Mouse (Mus musculus) WW6 (cell line): ENCODE measurements around the gene Rpl13a.
"Not testable (repeated sequence)": the region's sequence is repeated elsewhere in the genome, so short reads cannot be mapped to it uniquely, and the experiment has no call there.

Experiments used
- DNase-seq: peaks from one replicate; pipeline ENCODE4 v3.0.0-alpha.2; 2013; ENCODE audit warnings: low read depth, low spot score

Rpl13a gene

DNA sequence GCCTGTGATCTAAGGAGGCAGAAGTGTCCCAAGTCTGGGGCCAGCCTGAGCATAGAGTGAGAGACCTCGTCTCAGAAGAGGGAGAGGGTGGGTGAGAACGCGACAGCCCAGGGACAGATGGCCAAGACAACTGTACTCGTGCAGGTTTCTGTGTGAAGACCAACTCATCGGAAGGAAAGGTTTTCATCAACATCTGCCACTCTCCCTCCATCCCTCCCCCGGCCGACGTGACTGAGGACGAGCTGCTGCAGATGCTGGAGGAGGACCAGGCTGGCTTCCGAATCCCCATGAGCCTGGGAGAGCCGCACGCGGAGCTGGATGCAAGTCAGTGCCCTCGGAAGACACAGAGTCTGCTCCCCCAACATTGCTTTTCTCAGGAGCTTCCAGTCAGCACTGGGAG, 28.9 kb upstream of the Rpl13a start:
- DNase-seq: no peak

DNA sequence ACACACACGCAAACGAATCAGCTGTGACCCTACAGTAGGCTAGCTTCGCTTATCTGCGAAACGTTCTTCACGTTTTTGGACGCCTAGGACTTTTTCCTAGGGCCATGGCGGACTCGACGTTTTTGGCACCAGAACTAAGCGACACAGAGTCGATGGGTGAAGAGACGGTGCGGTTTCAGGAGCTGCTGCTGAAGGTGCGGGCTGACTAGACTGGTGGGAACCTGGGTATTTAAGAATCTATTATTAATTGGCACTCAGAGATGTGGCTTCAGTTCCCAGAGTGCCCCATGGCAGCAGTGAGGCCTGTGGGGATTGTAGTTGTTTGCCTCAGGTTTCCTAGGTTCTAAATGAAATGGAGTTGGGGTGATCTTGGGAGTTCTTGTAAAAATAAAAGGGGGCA, 27.6 kb upstream of the Rpl13a start:
- no peak for DNase-seq

DNA sequence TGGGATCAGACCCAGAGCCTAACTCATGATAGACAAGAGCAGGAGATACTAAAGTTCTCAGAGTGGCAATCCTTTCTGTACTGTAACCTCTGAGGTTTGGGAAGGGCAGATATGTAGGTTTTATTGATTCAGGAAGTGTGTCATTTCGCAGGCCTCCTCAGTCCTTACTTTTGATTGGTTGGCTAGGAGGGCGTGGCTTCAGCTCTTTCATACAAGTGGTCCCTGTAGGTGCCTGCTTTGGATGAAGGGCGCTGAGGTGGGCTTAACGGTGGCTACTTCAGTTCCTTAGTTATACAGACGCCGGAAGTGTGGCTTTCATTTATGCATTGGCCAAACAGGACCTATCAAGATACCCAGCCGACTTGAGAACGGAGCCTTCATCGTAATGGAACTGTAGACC, 27.0 kb upstream of the Rpl13a start:
- no peak for DNase-seq

DNA sequence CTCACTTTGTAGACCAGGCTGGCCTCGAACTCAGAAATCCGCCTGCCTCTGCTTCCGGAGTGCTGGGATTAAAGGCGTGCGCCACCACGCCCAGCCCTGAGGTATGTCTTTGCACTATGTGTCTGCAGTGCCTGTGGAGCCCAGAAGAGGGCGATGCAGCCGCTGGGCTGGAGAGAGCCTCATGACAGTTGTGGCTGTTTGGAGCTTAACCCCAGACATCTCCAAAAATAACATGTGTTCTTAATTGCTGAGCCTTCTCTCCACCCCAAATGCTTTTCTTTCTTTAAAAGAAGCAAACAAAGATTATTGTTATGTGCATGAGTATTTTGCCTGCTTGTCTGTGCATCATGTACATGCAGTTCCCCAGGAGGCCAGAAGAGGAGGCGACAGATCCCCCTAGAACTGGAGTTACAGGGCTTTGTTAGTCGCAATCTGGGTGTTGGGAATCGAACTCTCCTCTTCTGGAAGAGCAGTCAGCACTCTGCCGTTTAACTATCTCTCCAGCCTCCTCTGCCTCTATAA, 26.5 kb upstream of the Rpl13a start:
- DNase-seq: peak; percentile 67

DNA sequence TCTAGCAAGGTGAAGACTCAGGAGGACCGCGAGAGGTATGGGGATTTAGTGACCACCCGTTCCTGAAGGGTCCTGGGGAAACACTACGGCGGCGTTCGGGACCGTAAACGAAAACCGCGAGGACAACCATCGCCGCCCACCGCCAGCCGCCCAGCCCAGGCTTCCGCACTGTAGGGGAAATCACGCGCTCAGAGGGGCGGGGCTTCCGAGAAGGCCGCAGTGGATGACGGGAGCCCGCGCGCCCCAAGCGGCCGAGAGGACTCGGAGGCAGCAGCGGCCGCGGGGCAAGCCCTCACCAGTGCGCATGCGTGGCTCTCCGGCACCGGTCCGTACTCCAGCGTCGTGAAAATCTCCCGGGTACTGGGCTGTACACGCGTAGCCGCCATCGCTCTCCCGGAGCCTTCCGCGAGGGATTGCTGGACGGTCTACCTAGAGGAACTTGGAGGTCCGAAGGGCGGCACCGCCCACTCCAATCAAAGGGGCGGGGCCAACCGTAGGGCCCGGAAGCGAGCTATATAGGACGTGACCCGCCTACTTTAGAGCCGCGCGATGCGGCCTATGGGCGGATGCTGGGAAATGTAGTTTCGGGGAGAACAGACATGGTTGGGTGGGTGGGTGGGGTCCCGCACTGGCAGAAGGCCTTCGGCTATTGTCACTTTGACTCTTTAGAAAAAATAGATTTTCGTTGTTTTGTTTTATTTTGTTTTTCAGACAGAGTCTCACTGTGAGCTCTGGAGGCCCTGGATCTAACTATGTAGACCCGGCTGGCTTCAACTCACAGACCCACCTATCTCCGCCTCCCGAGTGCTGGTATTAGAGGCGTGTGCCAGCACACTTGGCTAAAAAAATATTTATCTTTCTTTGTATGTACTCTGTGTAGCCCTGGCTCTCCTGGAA, 25.8 kb upstream of the Rpl13a start, which contains the start of the genes Pih1d1 and Aldh16a1:
Gene Pih1d1 (plus strand): TSS at position 208 of the 897 bp plus-strand sequence.
Gene Aldh16a1 (minus strand): TSS at position 489 of the 897 bp plus-strand sequence.
- DNase-seq: peak; percentile 86

DNA sequence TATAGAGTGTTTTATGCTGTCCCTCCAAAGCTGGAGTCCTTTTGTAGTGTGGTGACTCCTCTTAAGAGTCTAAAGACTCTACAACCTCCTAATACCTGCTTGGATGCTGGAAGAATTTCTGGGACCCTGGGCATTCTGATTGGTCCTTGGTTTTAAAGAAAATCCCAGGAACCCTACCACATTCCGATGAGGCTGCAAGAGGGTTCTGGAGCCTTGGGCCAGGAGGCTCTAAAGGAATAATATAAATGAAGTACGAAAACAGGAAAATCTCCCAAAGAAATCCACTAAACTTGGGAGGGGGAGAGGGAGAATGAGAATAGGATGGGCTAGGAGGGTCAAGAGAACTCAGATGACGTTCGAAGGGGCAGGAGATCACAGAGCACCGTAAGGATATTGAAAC, 25.0 kb upstream of the Rpl13a start:
- DNase-seq: no peak

DNA sequence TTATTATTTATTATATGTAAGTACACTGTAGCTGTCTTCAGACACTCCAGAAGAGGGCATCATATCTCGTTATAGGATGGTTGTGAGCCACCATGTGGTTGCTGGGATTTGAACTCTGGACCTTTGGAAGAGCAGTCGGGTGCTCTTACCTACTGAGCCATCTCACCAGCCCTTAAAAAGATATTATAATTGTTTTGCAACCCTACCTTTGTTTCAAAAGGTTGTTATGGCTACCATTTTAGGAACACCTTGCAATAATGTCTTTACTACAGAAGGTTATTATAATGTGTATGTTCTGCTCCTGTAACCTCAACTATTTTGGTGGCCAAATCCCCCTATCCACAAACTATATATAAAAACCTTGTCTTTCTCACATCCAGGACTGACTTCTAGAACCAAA, 24.5 kb upstream of the Rpl13a start:
- not testable (repeated sequence) for DNase-seq

DNA sequence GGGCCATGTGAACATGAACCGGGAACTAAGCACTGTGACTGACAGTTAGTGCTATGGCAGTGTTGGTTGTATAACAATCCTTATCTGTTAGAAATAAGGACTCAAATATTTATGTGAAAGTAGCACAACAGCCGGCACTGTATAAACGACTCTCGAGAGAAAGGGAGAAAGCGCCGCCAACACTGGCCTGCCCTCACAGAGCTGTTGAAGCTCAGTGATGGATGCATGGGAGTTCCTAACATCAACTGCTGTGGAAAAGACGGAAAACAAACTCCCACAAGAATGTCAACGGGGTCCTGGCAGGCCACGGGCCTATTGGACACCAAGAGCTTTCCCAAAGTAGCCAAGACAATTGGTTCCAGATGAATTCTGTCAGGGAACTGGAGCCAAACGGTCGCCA, 22.7 kb upstream of the Rpl13a start:
- no peak for DNase-seq

DNA sequence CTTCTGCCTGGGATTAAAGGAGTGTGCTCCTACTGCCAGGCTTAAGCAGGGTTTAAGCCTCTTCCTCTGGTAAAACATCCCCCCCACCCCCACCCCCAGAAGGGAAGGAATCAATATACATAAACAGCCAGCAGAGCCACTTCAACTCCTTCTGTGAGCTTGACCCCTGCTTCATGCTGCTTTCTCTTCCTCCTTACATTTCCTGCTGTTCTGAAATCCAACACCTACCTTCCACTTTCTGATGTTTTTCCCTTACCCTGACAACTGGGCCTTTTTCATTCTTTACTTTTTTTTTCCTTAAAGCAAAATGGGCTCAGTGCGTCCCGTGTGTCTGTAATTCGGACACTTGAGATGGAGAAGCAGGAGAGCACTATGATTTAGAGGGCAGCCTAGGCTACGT, 21.8 kb upstream of the Rpl13a start:
- DNase-seq: no peak

DNA sequence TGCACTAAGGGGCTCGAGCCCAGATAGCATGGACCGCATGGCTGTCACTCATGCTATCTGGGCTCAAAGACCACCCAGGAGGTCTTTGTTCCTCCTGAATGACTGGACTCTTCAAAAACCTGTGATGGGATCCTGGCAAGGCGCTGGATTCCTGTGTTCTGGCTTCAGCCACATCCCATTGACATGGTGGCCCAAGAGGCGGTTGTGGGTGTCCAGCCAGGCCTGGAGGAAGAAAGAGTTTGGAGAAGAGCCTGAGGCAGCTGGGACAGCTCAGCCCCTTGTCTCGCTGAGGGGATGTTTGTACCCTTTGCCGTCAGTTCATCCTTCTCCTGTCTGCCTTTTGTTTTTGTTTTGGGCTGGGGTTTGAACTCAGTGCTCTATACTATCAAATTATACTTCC, 21.0 kb upstream of the Rpl13a start:
- no peak for DNase-seq

DNA sequence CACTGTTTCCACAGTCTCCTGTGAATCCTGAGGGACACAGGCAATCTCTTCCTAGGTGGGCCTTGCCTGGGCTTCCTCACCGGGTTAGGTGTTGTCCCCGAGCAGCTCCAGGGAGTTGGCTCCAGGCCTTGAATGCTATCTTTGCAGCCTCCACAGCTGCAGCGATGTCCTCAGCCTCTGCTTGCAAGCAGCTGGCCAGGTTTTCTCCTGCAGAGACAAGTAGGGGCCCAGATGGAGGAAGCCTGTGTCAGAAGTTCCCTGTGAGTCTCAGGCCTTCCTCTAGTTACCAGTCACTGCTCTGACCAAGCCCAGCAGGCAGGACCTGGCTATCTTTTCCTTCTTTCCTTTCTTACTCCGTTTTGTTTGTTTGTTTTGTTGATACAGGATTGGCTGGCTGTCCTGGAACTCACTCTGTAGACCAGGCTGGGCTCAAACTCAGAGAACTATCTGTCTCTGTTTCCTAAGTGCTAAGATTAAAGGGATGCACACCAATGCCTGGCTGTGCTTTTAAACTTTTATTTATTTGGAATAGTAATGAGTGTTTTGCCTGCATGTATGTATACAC, 20.1 kb upstream of the Rpl13a start:
- DNase-seq: no peak

DNA sequence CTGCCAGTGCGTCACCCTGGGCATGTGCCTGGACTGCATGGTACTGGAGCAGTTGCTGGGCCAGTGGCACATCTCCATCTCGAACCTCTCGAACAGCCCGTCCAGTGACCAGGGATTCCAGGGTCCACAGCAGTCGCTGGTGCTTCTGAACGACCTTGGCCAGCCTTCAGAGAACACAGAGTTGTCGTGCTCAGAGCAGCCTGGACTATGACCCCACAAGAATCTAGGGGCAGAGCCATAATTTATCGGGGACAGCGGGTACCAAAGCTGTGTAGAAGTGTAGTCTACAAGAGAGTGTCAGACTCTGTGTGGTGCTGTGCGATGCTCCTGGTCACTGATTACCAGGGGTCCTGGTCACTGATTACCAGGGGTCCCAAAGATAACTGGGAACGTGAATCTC, 19.3 kb upstream of the Rpl13a start:
- no peak for DNase-seq

DNA sequence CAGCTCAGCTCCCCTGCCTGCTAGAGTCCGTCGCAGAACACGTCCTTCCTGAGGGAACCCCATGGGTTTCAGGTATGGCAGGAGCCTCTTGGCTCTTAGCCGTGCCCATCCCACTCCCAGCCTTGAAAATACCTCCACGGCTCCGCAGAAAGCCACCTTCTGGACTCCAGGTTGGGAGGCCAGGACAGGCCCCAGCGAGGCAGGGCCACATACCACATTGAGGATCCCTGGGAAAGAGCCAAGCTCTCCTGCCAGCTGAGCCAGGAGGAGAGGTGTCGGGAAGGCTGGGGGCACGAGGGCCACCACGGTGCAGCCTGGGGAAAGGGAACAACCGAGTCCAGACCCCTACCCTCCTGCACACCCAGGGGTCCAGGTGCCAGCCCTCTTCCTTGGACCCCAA, 18.7 kb upstream of the Rpl13a start:
- DNase-seq: no peak

DNA sequence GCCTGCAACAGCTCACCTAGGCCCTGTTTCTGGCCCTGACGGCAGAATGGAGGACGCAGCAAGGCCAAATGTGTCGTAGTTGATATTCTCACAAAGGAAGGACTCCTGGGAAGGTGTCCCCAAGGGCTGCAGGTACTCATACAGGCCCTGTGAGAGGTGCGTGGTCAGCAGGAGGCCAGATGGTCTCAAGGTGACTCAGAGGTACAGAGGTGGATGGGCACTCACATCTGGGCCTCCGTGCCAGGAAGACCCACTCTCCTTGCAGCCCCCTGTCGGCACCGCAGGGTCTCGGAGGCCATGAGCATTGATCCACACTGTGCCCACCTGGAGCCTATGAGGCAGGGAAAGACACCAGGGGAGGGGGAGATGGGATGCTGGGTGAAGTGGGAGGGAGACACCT, 16.9 kb upstream of the Rpl13a start:
- DNase-seq: no peak

DNA sequence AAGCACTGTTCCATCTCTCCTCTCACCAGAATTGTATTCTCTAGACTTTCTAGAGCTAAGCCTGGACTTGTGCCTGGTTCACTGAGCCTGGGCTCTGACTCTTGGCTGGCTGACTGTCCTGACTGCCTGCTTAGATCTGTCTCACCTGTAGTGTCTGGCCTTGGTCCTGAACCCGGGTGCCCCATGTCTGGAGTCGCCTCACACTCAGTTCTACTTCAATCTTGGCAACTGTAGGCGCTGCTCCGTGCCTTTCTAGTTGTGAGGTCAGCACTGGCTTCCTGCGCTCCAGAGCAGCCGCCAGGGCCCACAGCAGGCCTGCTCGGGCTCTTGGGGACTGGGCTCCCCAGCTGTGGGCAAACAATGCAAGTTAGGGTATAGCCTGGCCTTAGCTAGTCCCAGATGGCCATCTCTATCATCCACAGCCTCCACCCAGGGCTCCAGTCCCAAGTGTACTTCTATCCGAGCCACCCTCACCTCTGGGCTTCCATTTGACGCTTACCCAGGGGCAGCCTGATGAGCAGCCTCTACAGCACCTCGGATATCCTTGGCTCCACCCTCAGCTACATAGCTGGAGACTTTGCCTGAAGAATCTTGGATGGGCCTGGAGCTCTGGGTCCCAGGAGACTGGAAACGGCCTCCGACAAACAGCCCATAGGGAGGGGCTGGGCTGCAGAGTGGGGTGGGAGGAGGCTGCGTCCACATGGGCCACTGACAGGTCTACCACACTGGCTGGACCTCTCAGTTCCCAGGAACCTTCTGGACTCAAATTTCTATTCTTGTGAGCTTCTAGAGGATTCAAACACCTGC, 16.0 kb upstream of the Rpl13a start:
- DNase-seq: no peak

DNA sequence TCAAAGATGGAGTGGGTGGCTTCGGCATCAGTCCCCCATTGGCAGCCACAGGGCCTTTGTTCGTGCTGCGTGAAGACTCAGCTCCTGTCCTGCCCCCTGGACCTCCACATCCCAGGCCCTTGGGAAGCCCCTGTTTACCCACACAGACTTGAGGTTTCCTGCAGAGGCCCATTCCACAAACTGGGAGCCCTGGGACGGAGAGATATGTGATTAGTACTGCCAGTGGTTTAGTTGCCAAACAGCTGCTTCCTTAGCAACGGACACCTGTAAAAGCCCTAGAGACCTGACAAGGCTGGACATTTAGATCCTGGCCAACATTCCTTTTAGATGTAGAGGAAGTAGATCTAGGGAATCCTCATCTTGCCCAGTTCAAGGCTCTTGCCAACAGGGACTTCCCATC, 13.4 kb upstream of the Rpl13a start:
- no peak for DNase-seq

DNA sequence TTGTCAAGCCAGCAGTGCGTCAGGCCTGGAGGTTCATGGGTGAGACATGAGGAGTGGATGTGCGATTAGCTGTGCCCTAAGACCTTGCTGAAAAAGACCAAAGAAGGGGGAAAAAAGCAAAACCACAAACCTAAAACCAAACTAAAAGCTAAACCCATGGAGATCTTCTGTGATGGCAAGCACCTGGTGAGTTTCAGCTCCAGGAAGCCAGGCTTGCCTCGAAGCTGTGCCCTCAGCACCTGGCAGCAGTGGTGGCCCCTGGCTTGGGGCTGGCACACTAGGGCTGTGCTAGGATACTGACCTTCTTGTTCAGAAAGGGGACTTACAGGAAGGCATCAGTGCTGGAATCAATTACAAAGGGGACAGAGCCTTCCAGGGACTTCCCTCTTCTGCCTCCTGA, 12.8 kb upstream of the Rpl13a start:
- no peak for DNase-seq

DNA sequence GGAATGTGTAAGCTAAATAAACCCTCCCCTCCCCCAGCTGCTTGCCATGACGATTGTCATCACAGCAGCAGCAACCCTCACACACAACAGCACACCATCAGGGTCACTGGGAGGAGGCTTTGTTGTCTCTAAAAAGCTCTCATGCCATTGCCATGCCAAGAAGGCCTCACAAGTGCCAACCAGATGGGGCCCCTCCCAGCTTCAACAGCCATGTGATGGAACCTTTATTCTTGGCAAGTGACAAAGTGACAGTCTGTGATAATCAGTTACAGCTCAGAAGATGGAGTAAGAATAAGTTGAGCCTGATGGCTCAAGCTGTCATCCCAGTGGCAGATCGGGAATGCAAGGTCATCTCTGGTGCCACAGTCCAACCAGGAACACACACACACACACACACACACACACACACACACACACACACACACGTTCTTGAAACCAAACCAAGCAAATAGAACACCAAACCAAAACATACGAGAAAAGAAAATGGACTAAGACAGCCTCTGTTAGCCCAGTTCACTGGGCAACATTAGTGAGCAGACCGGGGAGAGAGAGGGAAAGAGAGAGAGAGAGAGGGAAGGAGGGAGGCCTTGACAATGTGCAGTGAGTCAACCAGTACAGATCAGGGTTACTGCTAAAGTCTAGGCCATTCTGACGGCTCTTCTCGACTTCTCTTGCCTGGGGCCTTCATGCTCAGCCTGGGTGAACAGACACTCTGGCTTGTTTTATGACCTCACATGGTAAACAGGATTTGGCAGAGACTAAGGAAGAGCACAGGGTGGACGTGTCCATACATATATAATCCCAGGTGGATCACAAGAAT, 11.6 kb upstream of the Rpl13a start:
- no peak for DNase-seq

DNA sequence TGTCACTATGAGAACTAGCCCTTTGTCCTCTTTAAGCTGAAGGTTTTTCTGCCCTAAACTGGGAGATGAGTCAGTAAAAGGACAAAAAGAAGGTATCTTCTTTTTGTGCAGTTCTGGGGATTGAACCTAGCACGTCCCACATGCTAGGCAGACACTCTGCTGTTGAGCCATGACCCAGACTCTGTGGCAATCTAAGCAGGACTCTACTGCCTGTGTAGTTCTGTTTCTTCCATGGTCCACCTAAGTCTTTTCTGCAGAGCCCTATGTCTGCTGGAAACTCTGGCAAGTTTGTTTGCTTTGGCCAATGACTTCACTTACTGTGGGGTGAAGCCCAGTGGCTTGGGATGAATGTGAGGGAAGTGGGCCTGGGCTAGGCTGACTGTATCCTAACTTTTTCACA, 9.8 kb upstream of the Rpl13a start:
- no peak for DNase-seq

DNA sequence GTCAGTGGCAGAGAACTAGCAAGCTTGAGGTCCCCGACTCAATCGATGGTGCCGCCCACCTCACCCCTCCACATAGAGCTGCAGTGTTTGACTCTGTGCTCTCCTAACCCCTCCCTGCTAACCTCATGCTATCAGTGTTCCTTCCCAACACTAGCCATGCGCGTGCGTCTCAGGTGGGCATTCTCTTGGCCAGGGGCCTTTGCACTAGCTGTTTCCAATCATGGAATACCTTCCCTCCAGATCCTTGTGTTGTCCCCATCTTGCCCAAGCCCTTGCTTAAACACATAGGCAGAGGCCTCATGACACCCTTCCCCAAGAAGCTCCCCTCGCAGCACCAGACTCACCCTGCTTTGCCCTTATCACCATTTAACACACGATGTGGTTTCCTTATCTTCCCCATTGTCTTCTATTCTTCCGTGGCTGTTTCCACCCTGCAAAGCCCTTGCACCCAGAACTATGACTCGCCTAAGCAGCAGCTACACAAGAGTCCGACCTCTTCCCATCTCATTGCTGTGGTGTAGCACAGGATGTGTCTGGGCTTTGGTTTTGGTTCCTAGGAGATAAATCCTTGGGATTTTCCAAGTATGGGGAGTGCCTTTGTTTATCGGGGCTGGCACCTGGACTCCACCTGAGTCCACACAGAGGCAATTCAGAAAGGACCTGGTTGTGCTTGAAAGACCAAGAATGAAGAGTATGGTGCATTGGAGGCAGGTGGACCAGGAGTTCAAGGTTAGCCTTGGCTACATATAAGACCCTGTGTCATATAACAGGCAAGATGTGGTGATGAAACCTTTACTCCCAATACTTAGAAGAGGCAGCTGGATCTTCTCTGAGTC, 8.8 kb upstream of the Rpl13a start:
- DNase-seq: no peak
